Comparison of ENCODE assay signal across 9 mouse cellular contexts in genomic region chrX:140979546-140979945, GRCm38 (mm10). TPM values are rescaled to one million over a fixed set of nuclear protein-coding genes. Genes with fewer than 3 reads are reported as not detected.
DNase-seq lines count a peak whose midpoint lies in the region; ATAC-seq lines count a peak whose summit lies in the region.
"Had no signal": no experiment of that assay in that cellular context is flagged by ENCODE, and none has a peak within 500 bp of the region (broad histone marks: within the 10 kb centered on the region; RNA-seq: fewer than 3 reads in every experiment).

No protein-coding gene starts in this region.

- ATAC-seq in intestine, embryonic 16.5 days: no peak
- no peak for ATAC-seq in midbrain, embryonic 11.5 days (ENCODE audit: low FRiP score)

- H3K4me3 ChIP-seq in intestine, embryonic 16.5 days (ENCODE audit: low read length): no peak overlapping the region
- no peak overlapping the region for H3K4me3 ChIP-seq in midbrain, embryonic 11.5 days (ENCODE audit: low read depth, low read length)
- H3K4me3 ChIP-seq: left cerebral cortex, adult 2 months had no signal

- 0 out of 2 replicates have a peak, but pooled peaks cover 2% of the 10 kb centered on the region for H3K4me1 ChIP-seq in intestine, embryonic 16.5 days (ENCODE audit: control insufficient read depth, insufficient read depth, low read length)
- H3K4me1 ChIP-seq in midbrain, embryonic 11.5 days (ENCODE audit: control insufficient read depth, insufficient read depth, low read length): no peaks in the 10 kb centered on the region

- intact Hi-C loops in left cerebral cortex, postnatal 25 days (cut with DNase I): no loop called here

- no peaks in the 10 kb centered on the region for H3K36me3 ChIP-seq in intestine, embryonic 16.5 days (ENCODE audit: control insufficient read depth, insufficient read depth, low read length)
- no peaks in the 10 kb centered on the region for H3K36me3 ChIP-seq in midbrain, embryonic 11.5 days (ENCODE audit: control insufficient read depth, insufficient read depth, low read length)

- 73% methylated on average over 2 of the region's 2 CpGs for WGBS in intestine, embryonic 16.5 days
- WGBS in midbrain, embryonic 11.5 days: 78% methylated on average over 2 of the region's 2 CpGs

- DNase-seq in embryo, embryonic 10.5 days (ENCODE audit: low spot score): peak; percentile 14
- no peak for DNase-seq in embryo, embryonic 10 days (ENCODE audit: low spot score)
- DNase-seq in urinary bladder, postnatal 14 days (ENCODE audit: low spot score): peak; percentile 4
- DNase-seq in urinary bladder, postnatal 10 days (ENCODE audit: low spot score): no peak
- peak; percentile 30 to 81 for DNase-seq in left cerebral cortex, postnatal 25 days (ENCODE audit: low spot score in 2 of 2)
- no peak for DNase-seq in cerebellum, postnatal 14 days
- DNase-seq in midbrain, embryonic 11.5 days (ENCODE audit: low spot score, missing footprints): no peak

- no peak overlapping the region for H3K4me2 ChIP-seq in intestine, embryonic 16.5 days (ENCODE audit: low read depth, low read length)
- H3K4me2 ChIP-seq in midbrain, embryonic 11.5 days: no peak overlapping the region

- H3K9ac ChIP-seq in intestine, embryonic 16.5 days (ENCODE audit: low read depth, low read length): no peak overlapping the region
- no peak overlapping the region for H3K9ac ChIP-seq in midbrain, embryonic 11.5 days (ENCODE audit: low read length)

- H3K27ac ChIP-seq in intestine, embryonic 16.5 days (ENCODE audit: low read length): no peak overlapping the region
- H3K27ac ChIP-seq in midbrain, embryonic 11.5 days (ENCODE audit: low read depth, low read length): no peak overlapping the region
- H3K27ac ChIP-seq: left cerebral cortex, adult 2 months had no signal

- H3K27me3 ChIP-seq in intestine, embryonic 16.5 days (replicated peaks; ENCODE audit: control insufficient read depth, insufficient read depth, low read length): peaks cover 5% of the 10 kb centered on the region
- H3K27me3 ChIP-seq in midbrain, embryonic 11.5 days (ENCODE audit: control insufficient read depth, insufficient read depth, low read length): peaks cover 51% of the 10 kb centered on the region

- H3K9me3 ChIP-seq in intestine, embryonic 16.5 days (ENCODE audit: control insufficient read depth, low read length): no peaks in the 10 kb centered on the region
- no peaks in the 10 kb centered on the region for H3K9me3 ChIP-seq in midbrain, embryonic 11.5 days (ENCODE audit: control insufficient read depth, low read length)

RNA-seq across cellular contexts. Expression of gene Atg4a, which starts 22.8 kb away (rescaled TPM):
- 10 to 100 TPM in 1 of 2 experiments, 1 to 10 TPM in 1; 8.2 to 10.3 TPM for total RNA-seq in left cerebral cortex, postnatal 25 days (2021)
- 16.8 TPM in 2 replicates for polyA plus RNA-seq in intestine, embryonic 16.5 days (2015; fragmentation: Nextera tagmentation; extraction: Ambion mirVana)
- polyA plus RNA-seq in midbrain, embryonic 11.5 days (2014; fragmentation: Nextera tagmentation; extraction: Ambion mirVana): 14.4 and 15.5 TPM in 2 replicates

RNA-seq across cellular contexts. Expression of gene Psmd10, which starts 23.0 kb away (rescaled TPM):
- total RNA-seq in left cerebral cortex, postnatal 25 days (2021): 10 to 100 TPM; 18.6 to 21.0 TPM
- 49.0 and 49.2 TPM in 2 replicates for polyA plus RNA-seq in intestine, embryonic 16.5 days (2015; fragmentation: Nextera tagmentation; extraction: Ambion mirVana)
- 52.0 and 54.5 TPM in 2 replicates for polyA plus RNA-seq in midbrain, embryonic 11.5 days (2014; fragmentation: Nextera tagmentation; extraction: Ambion mirVana)

Comparison
In these comparisons a context has a peak if more than half of its experiments do, and no peak if none do; other contexts are left out.
1. DNase-seq: peak in embryo, embryonic 10.5 days (single experiment), urinary bladder, postnatal 14 days (single experiment) and left cerebral cortex, postnatal 25 days (2 of 2); none in embryo, embryonic 10 days (single experiment), urinary bladder, postnatal 10 days (single experiment), cerebellum, postnatal 14 days (0 of 2) and midbrain, embryonic 11.5 days (single experiment).